Mouse (Mus musculus): ENCODE results near the gene Mtfp1. TPM values are rescaled to one million over a fixed set of nuclear protein-coding genes. Genes with fewer than 3 reads are reported as not detected.

Gene Mtfp1
- polyA plus RNA-seq, 1 experiment, result 8.3 TPM

GRCm38 (mm10) chr11:4103522-4103921, 8.3 kb upstream of the Mtfp1 start:
- TF ChIP-seq EP300 (IDR thresholded peaks at IDR 0.05; ENCODE audit: insufficient read depth, low read depth, low read length) (no peak), POLR2A (IDR thresholded peaks at IDR 0.05; ENCODE audit: insufficient read depth, low read length) (no peak), CTCF (IDR thresholded peaks at IDR 0.05; ENCODE audit: low read depth, low read length) (no peak)
- no peaks in the 10 kb centered on the region for H3K4me1 ChIP-seq (ENCODE audit: control insufficient read depth, insufficient read depth, low read length)
- no peaks in the 10 kb centered on the region for H3K36me3 ChIP-seq (ENCODE audit: control insufficient read depth, insufficient read depth, low read length, poor library complexity, severe bottlenecking)
- H3K27me3 ChIP-seq (ENCODE audit: control insufficient read depth, insufficient read depth, low read length, poor library complexity, severe bottlenecking), result no peaks in the 10 kb centered on the region
- H3K9ac ChIP-seq (ENCODE audit: low read depth, poor library complexity, severe bottlenecking), result no peak overlapping the region
- H3K27ac ChIP-seq (ENCODE audit: insufficient read depth, low read length), result no peak overlapping the region
- H3K9me3 ChIP-seq (replicated peaks; ENCODE audit: control insufficient read depth, insufficient read depth, low read length, poor library complexity, severe bottlenecking), result no peaks in the 10 kb centered on the region
- H3K4me3 ChIP-seq (ENCODE audit: low read depth, low read length), result no peak overlapping the region

DNA sequence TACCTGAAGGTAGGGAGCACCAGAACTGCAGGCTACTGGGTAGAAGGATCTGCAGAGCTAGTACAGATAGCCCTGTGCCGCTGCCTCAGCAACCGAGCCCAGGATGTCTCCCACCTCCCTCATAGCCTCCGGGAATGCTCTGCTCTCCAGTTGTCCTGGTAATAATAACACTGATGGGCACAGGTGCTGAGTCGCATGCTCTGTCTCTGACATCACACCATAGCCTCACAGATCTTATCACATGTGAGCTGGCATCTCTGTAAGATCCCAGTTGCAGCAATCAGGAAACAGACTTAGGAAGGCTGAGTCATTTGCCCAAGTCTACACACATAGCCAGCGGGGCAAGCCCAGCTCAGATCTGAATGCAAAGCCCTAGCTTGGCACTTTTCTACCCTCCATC, 6.6 kb upstream of the Mtfp1 start:
- Histone ChIP-seq H3K4me3 (ENCODE audit: low read depth, low read length) (no peak overlapping the region), H3K4me1 (ENCODE audit: control insufficient read depth, insufficient read depth, low read length) (no peaks in the 10 kb centered on the region), H3K27me3 (ENCODE audit: control insufficient read depth, insufficient read depth, low read length, poor library complexity, severe bottlenecking) (no peaks in the 10 kb centered on the region), H3K27ac (ENCODE audit: insufficient read depth, low read length) (no peak overlapping the region), H3K9ac (ENCODE audit: low read depth, poor library complexity, severe bottlenecking) (no peak overlapping the region), H3K9me3 (replicated peaks; ENCODE audit: control insufficient read depth, insufficient read depth, low read length, poor library complexity, severe bottlenecking) (no peaks in the 10 kb centered on the region), H3K36me3 (ENCODE audit: control insufficient read depth, insufficient read depth, low read length, poor library complexity, severe bottlenecking) (no peaks in the 10 kb centered on the region)
- no peak for TF ChIP-seq POLR2A (IDR thresholded peaks at IDR 0.05; ENCODE audit: insufficient read depth, low read length)
- TF ChIP-seq CTCF (IDR thresholded peaks at IDR 0.05; ENCODE audit: low read depth, low read length), result no peak
- no peak for TF ChIP-seq EP300 (IDR thresholded peaks at IDR 0.05; ENCODE audit: insufficient read depth, low read depth, low read length)

DNA sequence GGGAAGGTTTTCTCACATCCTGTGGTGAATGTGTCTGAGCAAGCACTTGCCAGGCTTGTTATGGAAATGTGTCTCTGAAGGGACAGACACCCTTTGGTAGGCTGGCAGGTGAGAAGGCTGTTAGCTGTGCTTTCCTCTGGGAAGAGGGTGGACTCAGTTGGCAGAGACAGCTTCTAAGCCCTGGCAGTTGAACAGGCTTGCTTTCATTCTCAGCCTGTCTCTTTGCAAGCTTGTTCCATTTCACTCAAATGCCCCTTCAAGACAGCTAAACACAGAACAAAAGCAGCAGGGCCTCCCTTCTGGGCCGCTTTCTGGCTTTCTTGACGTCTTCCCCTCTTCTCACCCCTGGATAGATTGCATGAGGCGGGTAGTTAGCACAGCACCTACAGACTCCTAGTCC, 4.2 kb upstream of the Mtfp1 start:
- no peak overlapping the region for H3K4me3 ChIP-seq (ENCODE audit: low read depth, low read length)
- H3K36me3 ChIP-seq (ENCODE audit: control insufficient read depth, insufficient read depth, low read length, poor library complexity, severe bottlenecking), result no peaks in the 10 kb centered on the region
- H3K27me3 ChIP-seq (ENCODE audit: control insufficient read depth, insufficient read depth, low read length, poor library complexity, severe bottlenecking), result no peaks in the 10 kb centered on the region
- TF ChIP-seq POLR2A (IDR thresholded peaks at IDR 0.05; ENCODE audit: insufficient read depth, low read length) (no peak), CTCF (IDR thresholded peaks at IDR 0.05; ENCODE audit: low read depth, low read length) (no peak), EP300 (IDR thresholded peaks at IDR 0.05; ENCODE audit: insufficient read depth, low read depth, low read length) (no peak)
- H3K9ac ChIP-seq (ENCODE audit: low read depth, poor library complexity, severe bottlenecking), result no peak overlapping the region
- H3K4me1 ChIP-seq (ENCODE audit: control insufficient read depth, insufficient read depth, low read length), result no peaks in the 10 kb centered on the region
- no peaks in the 10 kb centered on the region for H3K9me3 ChIP-seq (replicated peaks; ENCODE audit: control insufficient read depth, insufficient read depth, low read length, poor library complexity, severe bottlenecking)
- H3K27ac ChIP-seq (ENCODE audit: insufficient read depth, low read length), result no peak overlapping the region

DNA sequence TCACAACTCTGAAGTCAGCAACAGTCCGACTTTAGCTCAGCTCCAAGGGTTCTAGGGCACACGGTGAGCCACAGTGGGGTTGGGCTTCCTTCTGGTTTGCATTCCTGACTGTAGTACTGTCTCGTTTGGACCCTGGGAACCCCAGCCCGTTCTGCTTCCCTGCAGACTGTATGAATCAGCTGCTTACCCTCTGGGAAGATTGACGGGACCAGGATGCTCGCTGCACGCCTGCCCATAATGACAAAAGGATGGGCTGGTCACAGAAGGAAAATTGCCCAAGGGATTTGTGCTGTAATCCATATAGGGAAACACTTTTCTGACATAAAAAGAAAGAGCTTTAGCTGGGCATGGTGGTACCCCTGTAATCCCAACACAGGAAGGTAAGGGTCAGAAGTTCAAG, 3.6 kb upstream of the Mtfp1 start:
- no peak overlapping the region for H3K4me3 ChIP-seq (ENCODE audit: low read depth, low read length)
- no peak overlapping the region for H3K27ac ChIP-seq (ENCODE audit: insufficient read depth, low read length)
- no peaks in the 10 kb centered on the region for H3K9me3 ChIP-seq (replicated peaks; ENCODE audit: control insufficient read depth, insufficient read depth, low read length, poor library complexity, severe bottlenecking)
- TF ChIP-seq EP300 (IDR thresholded peaks at IDR 0.05; ENCODE audit: insufficient read depth, low read depth, low read length), result no peak
- TF ChIP-seq CTCF (IDR thresholded peaks at IDR 0.05; ENCODE audit: low read depth, low read length), result no peak
- TF ChIP-seq POLR2A (IDR thresholded peaks at IDR 0.05; ENCODE audit: insufficient read depth, low read length), result no peak
- no peaks in the 10 kb centered on the region for H3K27me3 ChIP-seq (ENCODE audit: control insufficient read depth, insufficient read depth, low read length, poor library complexity, severe bottlenecking)
- H3K9ac ChIP-seq (ENCODE audit: low read depth, poor library complexity, severe bottlenecking), result no peak overlapping the region
- no peaks in the 10 kb centered on the region for H3K4me1 ChIP-seq (ENCODE audit: control insufficient read depth, insufficient read depth, low read length)
- no peaks in the 10 kb centered on the region for H3K36me3 ChIP-seq (ENCODE audit: control insufficient read depth, insufficient read depth, low read length, poor library complexity, severe bottlenecking)

- Histone ChIP-seq H3K9me3 (replicated peaks; ENCODE audit: control insufficient read depth, insufficient read depth, low read length, poor library complexity, severe bottlenecking) (no peaks in the 10 kb centered on the region), H3K27ac (ENCODE audit: insufficient read depth, low read length) (no peak overlapping the region), H3K27me3 (ENCODE audit: control insufficient read depth, insufficient read depth, low read length, poor library complexity, severe bottlenecking) (no peaks in the 10 kb centered on the region), H3K4me3 (ENCODE audit: low read depth, low read length) (no peak overlapping the region), H3K9ac (ENCODE audit: low read depth, poor library complexity, severe bottlenecking) (no peak overlapping the region), H3K4me1 (ENCODE audit: control insufficient read depth, insufficient read depth, low read length) (no peaks in the 10 kb centered on the region), H3K36me3 (ENCODE audit: control insufficient read depth, insufficient read depth, low read length, poor library complexity, severe bottlenecking) (no peaks in the 10 kb centered on the region)
- TF ChIP-seq EP300 (IDR thresholded peaks at IDR 0.05; ENCODE audit: insufficient read depth, low read depth, low read length), result no peak
- peak; percentile 27 for TF ChIP-seq CTCF (IDR thresholded peaks at IDR 0.05; ENCODE audit: low read depth, low read length)
Measured at GRCm38 (mm10) chr11:4098120-4098519, 2.9 kb upstream of the Mtfp1 start.

- TF ChIP-seq POLR2A (IDR thresholded peaks at IDR 0.05; ENCODE audit: insufficient read depth, low read length), result no peak
- H3K9me3 ChIP-seq (replicated peaks; ENCODE audit: control insufficient read depth, insufficient read depth, low read length, poor library complexity, severe bottlenecking), result no peaks in the 10 kb centered on the region
- no peaks in the 10 kb centered on the region for H3K27me3 ChIP-seq (ENCODE audit: control insufficient read depth, insufficient read depth, low read length, poor library complexity, severe bottlenecking)
Measured at GRCm38 (mm10) chr11:4097091-4097621, 1.9 kb upstream of the Mtfp1 start.

More at GRCm38 (mm10) chr11:4097091-4097621, 1.9 kb upstream of the Mtfp1 start:
- H3K9ac ChIP-seq (ENCODE audit: low read depth, poor library complexity, severe bottlenecking), result peak overlapping the region; percentile 86
- H3K4me1 ChIP-seq (ENCODE audit: control insufficient read depth, insufficient read depth, low read length), result no peaks in the 10 kb centered on the region
- no peaks in the 10 kb centered on the region; the same call in none of the 2 replicates for H3K36me3 ChIP-seq (ENCODE audit: control insufficient read depth, insufficient read depth, low read length, poor library complexity, severe bottlenecking)
- peak overlapping the region; percentile 80 for H3K27ac ChIP-seq (ENCODE audit: insufficient read depth, low read length)
- H3K4me3 ChIP-seq (ENCODE audit: low read depth, low read length), result peak overlapping the region; percentile 91
